Mouse (Mus musculus) erythroblast, embryonic 14.5 days (primary cell): ENCODE results near the gene Cux1.

Source experiments
- GATA1 ChIP-seq: IDR thresholded peaks from 2 replicates; pipeline ENCODE4 v1.6.1; 2012; ENCODE audit warnings: low read length, inconsistent platforms, mixed read lengths
- TAL1 ChIP-seq: IDR thresholded peaks from 3 replicates; pipeline ENCODE4 v1.6.1; 2012; ENCODE audit warnings: low read length, inconsistent platforms, mixed read lengths

GRCm38 (mm10) chr5:136286566-136286965 lies 280.7 kb downstream of the Cux1 start:
- TF ChIP-seq GATA1 (no peak), TAL1 (no peak)
